Mouse (Mus musculus) layer of hippocampus, adult 2 months (tissue): ENCODE measurements around the gene Vps4a. TPM values are rescaled to one million over a fixed set of nuclear protein-coding genes. Genes with fewer than 3 reads are reported as not detected.
"Not testable (repeated sequence)": the region's sequence is repeated elsewhere in the genome, so short reads cannot be mapped to it uniquely, and the experiment has no call there.

Source experiments
- DNase-seq, 2 experiments: peaks; one replicate each; pipeline ENCODE4 v3.0.0; 2022; ENCODE audit warnings: low spot score in 2 of 2
- H3K27ac ChIP-seq: fragments of 200-600 bp; 2 replicates; pipeline ENCODE4 v1.8.1; 2022
- H3K4me3 ChIP-seq: fragments of 200-600 bp; 2 replicates; pipeline ENCODE4 v1.8.1; 2022; ENCODE audit warnings: mild to moderate bottlenecking
- CTCF ChIP-seq: fragments of 200-600 bp; conservative IDR thresholded peaks from 2 replicates; pipeline ENCODE4 v1.8.1; 2022; ENCODE audit warnings: antibody characterized with exemption, mild to moderate bottlenecking, moderate library complexity
- total RNA-seq, 2 experiments: library from RNA; stranded (reverse); gene quantifications; 2 replicates each; pipeline ENCODE4 v1.2.3; 2021

Vps4a gene
- total RNA-seq, 2 experiments from 2014 or later, result 112 to 116 TPM

- no peak for TF ChIP-seq CTCF
- Histone ChIP-seq H3K4me3 (no peak overlapping the region), H3K27ac (no peak overlapping the region)
- no peak for DNase-seq
Observed at GRCm38 (mm10) chr8:107029310-107029709, 1.7 kb upstream of the Vps4a start.

DNA sequence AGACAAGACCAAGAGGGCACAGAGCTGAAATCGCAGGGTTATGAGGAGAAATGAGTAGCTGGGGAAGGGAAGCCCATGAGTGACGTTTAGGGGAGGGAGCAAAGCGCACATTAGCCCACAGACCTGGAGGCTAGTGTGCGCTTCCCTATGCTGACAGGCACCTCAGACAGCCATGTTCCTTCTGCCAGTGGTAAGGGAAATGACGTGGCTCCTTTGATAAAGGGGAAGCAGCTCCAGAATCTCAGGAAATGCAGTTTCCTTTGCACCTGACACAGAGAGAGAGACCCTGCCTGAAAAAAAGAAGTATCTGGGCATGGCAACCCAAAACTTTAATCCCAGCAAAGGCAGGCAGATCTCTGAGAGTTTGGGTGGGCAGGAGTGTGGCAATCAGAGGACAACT is 964 bp upstream of the Vps4a start:
- Histone ChIP-seq H3K27ac (no peak overlapping the region), H3K4me3 (no peak overlapping the region)
- DNase-seq, result no peak
- no peak for TF ChIP-seq CTCF

- H3K4me3 ChIP-seq, result peak overlapping the region; percentile 88
- TF ChIP-seq CTCF, result no peak
- DNase-seq, result peak in 1 of 2 experiments; percentile 20
Observed at GRCm38 (mm10) chr8:107031577-107032090, 612 bp downstream of the Vps4a start.

DNA sequence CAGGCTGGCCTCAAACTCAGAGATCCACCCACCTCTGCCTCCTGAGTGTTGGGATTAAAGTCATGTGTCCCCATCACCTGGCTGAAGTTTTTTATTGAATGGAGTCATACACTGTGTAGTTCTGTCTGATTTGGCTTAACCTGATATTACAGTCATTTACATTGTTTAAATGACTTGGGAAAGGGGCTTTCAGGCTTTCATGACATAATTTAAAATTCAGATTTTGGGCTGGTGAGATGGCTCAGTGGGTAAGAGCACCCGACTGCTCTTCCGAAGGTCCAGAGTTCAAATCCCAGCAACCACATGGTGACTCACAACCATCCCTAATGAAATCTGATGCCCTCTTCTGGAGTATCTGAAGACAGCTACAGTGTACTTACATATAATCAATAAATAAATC is 2.6 kb downstream of the Vps4a start:
- H3K27ac ChIP-seq, DNase-seq, H3K4me3 ChIP-seq: not testable (repeated sequence)
- peak; percentile 36 for TF ChIP-seq CTCF

More at GRCm38 (mm10) chr8:107031577-107032090, 612 bp downstream of the Vps4a start:
- peak overlapping the region; percentile 93 for H3K27ac ChIP-seq

DNA sequence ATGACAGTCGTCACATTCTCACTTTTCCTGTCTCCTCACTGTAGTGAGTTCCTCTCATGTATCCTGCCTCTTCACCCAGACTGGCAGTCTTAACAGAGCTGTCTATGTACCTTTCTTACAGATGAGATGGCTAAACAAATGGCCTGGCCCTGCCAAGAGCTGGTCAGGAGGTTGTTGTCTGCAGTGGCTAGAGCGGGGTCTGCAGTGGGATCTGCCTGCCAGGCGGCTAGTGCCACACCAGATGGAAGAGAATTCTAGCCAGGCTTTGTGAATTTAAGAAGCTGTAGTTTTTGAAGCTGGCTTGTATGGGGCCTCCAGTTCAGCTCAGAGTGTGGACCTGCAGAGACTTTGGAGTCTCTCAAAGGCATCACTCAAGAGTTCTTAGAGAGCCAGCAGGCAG is 4.6 kb downstream of the Vps4a start:
- no peak for TF ChIP-seq CTCF
- no peak for DNase-seq
- no peak overlapping the region for H3K27ac ChIP-seq
- no peak overlapping the region for H3K4me3 ChIP-seq

GRCm38 (mm10) chr8:107036626-107037025 is 5.6 kb downstream of the Vps4a start:
- DNase-seq, result no peak
- Histone ChIP-seq H3K27ac (no peak overlapping the region), H3K4me3 (no peak overlapping the region)
- no peak for TF ChIP-seq CTCF

- DNase-seq, result no peak
- H3K4me3 ChIP-seq, result no peak overlapping the region
- TF ChIP-seq CTCF, result no peak
- no peak overlapping the region for H3K27ac ChIP-seq
Observed at GRCm38 (mm10) chr8:107040632-107041031, 9.6 kb downstream of the Vps4a start.

GRCm38 (mm10) chr8:107045478-107045877 is 14.5 kb downstream of the Vps4a start:
- no peak overlapping the region for H3K4me3 ChIP-seq
- DNase-seq, result no peak
- no peak overlapping the region for H3K27ac ChIP-seq
- TF ChIP-seq CTCF, result no peak

GRCm38 (mm10) chr8:107046976-107047375 is 16.0 kb downstream of the Vps4a start:
- Histone ChIP-seq H3K27ac (no peak overlapping the region), H3K4me3 (peak overlapping the region; percentile 94)
- no peak for DNase-seq
- no peak for TF ChIP-seq CTCF

- peak; percentile 86 for DNase-seq
- peak within 1 kb of the TSS; percentile 94 for H3K4me3 ChIP-seq
- peak within 1 kb of the TSS; percentile 93 for H3K27ac ChIP-seq
- TF ChIP-seq CTCF, result no peak; the same call in 1 of the 2 replicates
Observed at GRCm38 (mm10) chr8:107048061-107048941, 17.3 kb downstream of the Vps4a start, which contains the start of gene Pdf. Gene Pdf, minus strand, starts transcription at chr8:107048614.

- no peak for DNase-seq
- Histone ChIP-seq H3K27ac (no peak overlapping the region; the same call in 1 of the 2 replicates), H3K4me3 (peak overlapping the region; percentile 94; the same call in 1 of the 2 replicates)
- no peak for TF ChIP-seq CTCF
Observed at GRCm38 (mm10) chr8:107049480-107049879, 18.5 kb downstream of the Vps4a start.

DNA sequence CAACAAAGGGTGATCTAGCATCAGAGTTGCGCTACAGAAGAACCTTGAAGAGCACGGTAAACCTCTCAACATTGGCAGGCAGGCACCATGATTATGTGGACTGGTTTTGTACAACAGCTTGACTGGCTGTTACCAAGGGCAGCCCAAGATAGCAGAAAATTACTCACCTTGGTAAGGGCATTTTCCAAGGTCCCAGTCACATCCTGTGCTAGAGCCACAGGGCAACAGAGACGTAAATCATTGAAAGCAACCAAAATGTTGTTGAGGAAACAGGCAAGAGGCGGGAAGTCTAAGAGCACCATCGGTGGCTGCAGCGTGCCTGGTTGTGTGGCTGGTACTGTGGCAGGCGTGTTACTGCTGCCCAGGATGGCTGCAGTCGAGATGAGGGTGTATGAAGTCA is 21.0 kb downstream of the Vps4a start:
- no peak overlapping the region for H3K27ac ChIP-seq
- no peak overlapping the region for H3K4me3 ChIP-seq
- no peak for DNase-seq
- TF ChIP-seq CTCF, result no peak

- H3K27ac ChIP-seq, result peak within 1 kb of the TSS; percentile 93
- H3K4me3 ChIP-seq, result peak within 1 kb of the TSS; percentile 93
- no peak for TF ChIP-seq CTCF
- DNase-seq, result peak; percentile 95 to 98
Observed at GRCm38 (mm10) chr8:107056076-107056972, 25.3 kb downstream of the Vps4a start, which contains the start of the genes Cog8 and Nip7. Gene Cog8, minus strand, starts transcription at chr8:107056689. Gene Nip7, plus strand, starts transcription at chr8:107056877.
